Mouse (Mus musculus) hindbrain, embryonic 16.5 days (tissue): Measurements from ENCODE around the gene Isg20l2. TPM values are rescaled to one million over a fixed set of nuclear protein-coding genes. Genes with fewer than 3 reads are reported as not detected.

ENCODE experiments used
- ATAC-seq: fragments of 200-750 bp; cut with Nextera tagmentation; 2 replicates; pipeline ENCODE4 v1.8.0; 2017; ENCODE audit warnings: moderate TSS enrichment, moderate library complexity
- H3K27ac ChIP-seq: fragments of 300-500 bp; sonication (generic); 2 replicates; pipeline ENCODE4 v1.5.1; 2014; ENCODE audit warnings: low read depth, mild to moderate bottlenecking, control low read depth, low read length, moderate library complexity
- H3K27me3 ChIP-seq: fragments of 300-500 bp; sonication (generic); replicated peaks from 2 replicates; pipeline ENCODE4 v1.6.1; 2014; ENCODE audit warnings: low read length; ENCODE audit not compliant: control insufficient read depth, insufficient read depth
- H3K36me3 ChIP-seq: fragments of 300-500 bp; sonication (generic); 2 replicates; pipeline ENCODE4 v1.6.1; 2014; ENCODE audit warnings: mild to moderate bottlenecking, low read length, moderate library complexity, mixed read lengths; ENCODE audit not compliant: control insufficient read depth, insufficient read depth
- H3K4me1 ChIP-seq: fragments of 300-500 bp; sonication (generic); 2 replicates; pipeline ENCODE4 v1.6.1; 2014; ENCODE audit warnings: low read depth, low read length; ENCODE audit not compliant: control insufficient read depth, insufficient read depth
- H3K4me2 ChIP-seq: fragments of 300-500 bp; sonication (generic); 2 replicates; pipeline ENCODE4 v1.6.1; 2014; ENCODE audit warnings: mild to moderate bottlenecking, low read length, control low read depth, moderate library complexity
- H3K4me3 ChIP-seq: fragments of 300-500 bp; sonication (generic); 2 replicates; pipeline ENCODE4 v1.5.1; 2014; ENCODE audit warnings: mild to moderate bottlenecking, low read length, control low read depth, moderate library complexity
- H3K9ac ChIP-seq: fragments of 300-500 bp; sonication (generic); 2 replicates; pipeline ENCODE4 v1.6.1; 2014; ENCODE audit warnings: low read depth, mild to moderate bottlenecking, control low read depth, low read length, moderate library complexity
- H3K9me3 ChIP-seq: fragments of 300-500 bp; sonication (generic); 2 replicates; pipeline ENCODE4 v1.6.1; 2014; ENCODE audit warnings: mild to moderate bottlenecking, low read length, moderate library complexity; ENCODE audit not compliant: control insufficient read depth
- WGBS: fragments of 180-500 bp; shearing (Covaris S2); extraction: QIAGEN DNeasy Blood & Tissue Kit; methylation state at CpG from one replicate; pipeline ENCODE4 v1.1.7; 2014; 5-methylcytosine and 5-hydroxymethylcytosine counted together
- polyA plus RNA-seq: library from polyadenylated mRNA; unstranded; fragments of >200 nt; fragmentation: Nextera tagmentation; extraction: Ambion mirVana; gene quantifications from 2 replicates; pipeline ENCODE4 v1.2.1, GENCODE M21; 2015

Gene Isg20l2
- polyA plus RNA-seq, 1 experiment from 2014 or later = 22.7 TPM

- Histone ChIP-seq H3K9me3 (no peaks in the 10 kb centered on the region), H3K4me3 (no peak overlapping the region), H3K4me1 (peaks cover 12% of the 10 kb centered on the region), H3K4me2 (no peak overlapping the region), H3K27ac (no peak overlapping the region), H3K9ac (no peak overlapping the region), H3K36me3 (peaks cover 25% of the 10 kb centered on the region), H3K27me3 (no peaks in the 10 kb centered on the region; the same call in 1 of the 2 replicates)
- WGBS = 97% methylated on average over 2 of the region's 2 CpGs
- no peak for ATAC-seq
Observed at GRCm38 (mm10) chr3:87942471-87942870, 12.4 kb downstream of the Isg20l2 start.

- no peak overlapping the region for H3K9ac ChIP-seq
- ATAC-seq = no peak
- peaks cover 22% of the 10 kb centered on the region for H3K36me3 ChIP-seq
- H3K4me2 ChIP-seq = no peak overlapping the region
- 80% methylated on average over 7 of the region's 7 CpGs for WGBS
- peaks cover 23% of the 10 kb centered on the region for H3K4me1 ChIP-seq
- no peak overlapping the region for H3K4me3 ChIP-seq
- no peaks in the 10 kb centered on the region; the same call in 1 of the 2 replicates for H3K27me3 ChIP-seq
- no peaks in the 10 kb centered on the region for H3K9me3 ChIP-seq
- H3K27ac ChIP-seq = no peak overlapping the region
Observed at GRCm38 (mm10) chr3:87943586-87943985, 13.5 kb downstream of the Isg20l2 start.

GRCm38 (mm10) chr3:87944838-87945600, 14.9 kb downstream of the Isg20l2 start:
- Histone ChIP-seq H3K27ac (no peak overlapping the region), H3K27me3 (no peaks in the 10 kb centered on the region; the same call in none of the 2 replicates), H3K36me3 (peaks cover 11% of the 10 kb centered on the region), H3K9me3 (no peaks in the 10 kb centered on the region), H3K4me1 (peaks cover 31% of the 10 kb centered on the region), H3K4me3 (no peak overlapping the region), H3K4me2 (no peak overlapping the region), H3K9ac (no peak overlapping the region)
- 2% methylated on average over 4 of the region's 4 CpGs for WGBS
- ATAC-seq = peak; percentile 46

GRCm38 (mm10) chr3:87945781-87946540, 15.8 kb downstream of the Isg20l2 start:
- H3K9me3 ChIP-seq = no peaks in the 10 kb centered on the region
- H3K4me2 ChIP-seq = no peak overlapping the region
- no peak overlapping the region for H3K4me3 ChIP-seq
- 19% methylated on average over 12 of the region's 12 CpGs for WGBS
- peaks cover 33% of the 10 kb centered on the region for H3K4me1 ChIP-seq
- H3K36me3 ChIP-seq = peaks cover 8% of the 10 kb centered on the region
- ATAC-seq = no peak
- no peak overlapping the region for H3K9ac ChIP-seq
- no peak overlapping the region for H3K27ac ChIP-seq
- no peaks in the 10 kb centered on the region; the same call in none of the 2 replicates for H3K27me3 ChIP-seq

GRCm38 (mm10) chr3:87946541-87946860, 16.4 kb downstream of the Isg20l2 start:
- Histone ChIP-seq H3K27ac (no peak overlapping the region), H3K9me3 (no peaks in the 10 kb centered on the region), H3K4me1 (peaks cover 33% of the 10 kb centered on the region), H3K4me2 (no peak overlapping the region), H3K36me3 (peaks cover 3% of the 10 kb centered on the region), H3K4me3 (no peak overlapping the region), H3K9ac (no peak overlapping the region), H3K27me3 (no peaks in the 10 kb centered on the region; the same call in none of the 2 replicates)
- WGBS = 11% methylated on average over 1 of the region's 1 CpGs
- no peak for ATAC-seq

- peak overlapping the region; percentile 80 for H3K4me2 ChIP-seq
- peak overlapping the region; percentile 32 for H3K4me3 ChIP-seq
- no peak overlapping the region for H3K27ac ChIP-seq
- no peak for ATAC-seq
- no peaks in the 10 kb centered on the region for H3K9me3 ChIP-seq
- peaks cover 34% of the 10 kb centered on the region for H3K4me1 ChIP-seq
- H3K9ac ChIP-seq = peak overlapping the region; percentile 51
- WGBS = 8% methylated on average over 26 of the region's 26 CpGs
- no peaks in the 10 kb centered on the region for H3K36me3 ChIP-seq
- H3K27me3 ChIP-seq = no peaks in the 10 kb centered on the region; the same call in none of the 2 replicates
Observed at GRCm38 (mm10) chr3:87947056-87947810, 17.1 kb downstream of the Isg20l2 start.

GRCm38 (mm10) chr3:87947811-87948199, 17.7 kb downstream of the Isg20l2 start:
- Histone ChIP-seq H3K27me3 (no peaks in the 10 kb centered on the region; the same call in none of the 2 replicates), H3K9ac (peak overlapping the region; percentile 51), H3K36me3 (no peaks in the 10 kb centered on the region), H3K4me3 (peak overlapping the region; percentile 32), H3K27ac (no peak overlapping the region), H3K9me3 (no peaks in the 10 kb centered on the region), H3K4me1 (peaks cover 39% of the 10 kb centered on the region), H3K4me2 (peak overlapping the region; percentile 80)
- no peak for ATAC-seq
- 2% methylated on average over 17 of the region's 17 CpGs for WGBS

- Histone ChIP-seq H3K9me3 (no peaks in the 10 kb centered on the region), H3K4me1 (peaks cover 39% of the 10 kb centered on the region), H3K36me3 (no peaks in the 10 kb centered on the region), H3K9ac (peak within 1 kb of the TSS; percentile 51), H3K27ac (no peak within 1 kb of the TSS), H3K27me3 (no peaks in the 10 kb centered on the region; the same call in none of the 2 replicates), H3K4me2 (peak within 1 kb of the TSS; percentile 80), H3K4me3 (peak within 1 kb of the TSS; percentile 32)
- ATAC-seq = no peak
- 3% methylated on average over 35 of the region's 35 CpGs for WGBS
Observed at GRCm38 (mm10) chr3:87948378-87949265, 18.5 kb downstream of the Isg20l2 start, which contains the start of gene Crabp2. Gene Crabp2, plus strand, starts transcription at chr3:87948666.
